Mouse (Mus musculus): ENCODE measurements around the gene Hagh.

GRCm38 (mm10) chr17:24844525-24844924 is 4.6 kb downstream of the Hagh start:
- no peak for TF ChIP-seq CTCF (IDR thresholded peaks at IDR 0.05; ENCODE audit: borderline replicate concordance, extremely low read depth, insufficient read depth, insufficient read length)
- no peak for TF ChIP-seq POLR2A (IDR thresholded peaks at IDR 0.05; ENCODE audit: borderline replicate concordance, extremely low read depth, insufficient read depth, insufficient read length, poor library complexity, severe bottlenecking)
